Mouse (Mus musculus) layer of hippocampus, postnatal 14 days (tissue): ENCODE data around the gene Sac3d1. TPM values are rescaled to one million over a fixed set of nuclear protein-coding genes. Genes with fewer than 3 reads are reported as not detected.

Experiments
- DNase-seq, 2 experiments: peaks; one replicate each; pipeline ENCODE4 v3.0.0; 2021 to 2022; ENCODE audit warnings: low spot score in 2 of 2, mixed read lengths in 1 of 2
- total RNA-seq, 2 experiments: library from RNA; stranded (reverse); gene quantifications; 2 replicates each; pipeline ENCODE4 v1.2.3; 2021

The Sac3d1 gene
- total RNA-seq, 2 experiments from 2014 or later, result 16.8 to 18.2 TPM

- no peak for DNase-seq
Measured at GRCm38 (mm10) chr19:6123330-6123729, 4.9 kb upstream of the Sac3d1 start.

- DNase-seq, result no peak
Measured at GRCm38 (mm10) chr19:6121761-6122160, 3.3 kb upstream of the Sac3d1 start.

- DNase-seq, result no peak
Measured at GRCm38 (mm10) chr19:6118677-6119185, 281 bp upstream of the Sac3d1 start.

- no peak for DNase-seq
Measured at GRCm38 (mm10) chr19:6117346-6117985, 984 bp downstream of the Sac3d1 start.

- no peak for DNase-seq
Measured at GRCm38 (mm10) chr19:6116113-6116850, 2.2 kb downstream of the Sac3d1 start.

GRCm38 (mm10) chr19:6113116-6113515 is 5.3 kb downstream of the Sac3d1 start:
- no peak for DNase-seq

GRCm38 (mm10) chr19:6105586-6105985 is 12.9 kb downstream of the Sac3d1 start, which contains the start of gene Naaladl1:
Naaladl1 (plus strand) TSS chr19:6105782.
- no peak for DNase-seq

GRCm38 (mm10) chr19:6104476-6104875 is 14.0 kb downstream of the Sac3d1 start:
- DNase-seq, result no peak

- DNase-seq, result no peak
Measured at GRCm38 (mm10) chr19:6102169-6102853, 16.1 kb downstream of the Sac3d1 start.

GRCm38 (mm10) chr19:6101186-6101585 is 17.3 kb downstream of the Sac3d1 start:
- DNase-seq, result no peak

- DNase-seq, result no peak
Measured at GRCm38 (mm10) chr19:6097847-6098246, 20.6 kb downstream of the Sac3d1 start.

- DNase-seq, result no peak
Measured at GRCm38 (mm10) chr19:6094119-6094518, 24.3 kb downstream of the Sac3d1 start, which contains the start of gene AC131692.1. AC131692.1 (plus strand) TSS chr19:6094419.

GRCm38 (mm10) chr19:6088841-6089240 is 29.6 kb downstream of the Sac3d1 start:
- DNase-seq, result no peak

- DNase-seq, result no peak
Measured at GRCm38 (mm10) chr19:6085417-6085879, 33.0 kb downstream of the Sac3d1 start.

GRCm38 (mm10) chr19:6084478-6085248 is 33.8 kb downstream of the Sac3d1 start, which contains the start of the genes Zfpl1 and Cdca5:
Zfpl1 (minus strand) TSS chr19:6084956.
Cdca5 (plus strand) TSS chr19:6084983.
- DNase-seq, result peak; percentile 91 to 98

- no peak for DNase-seq
Measured at GRCm38 (mm10) chr19:6082156-6082555, 36.3 kb downstream of the Sac3d1 start, which contains the start of gene Gm28374. Gm28374 (minus strand) TSS chr19:6082256.

GRCm38 (mm10) chr19:6079983-6080480 is 38.4 kb downstream of the Sac3d1 start, which contains the start of gene Tmem262:
Tmem262 (plus strand) TSS chr19:6080033.
- no peak for DNase-seq

- peak; percentile 81 to 92 for DNase-seq
Measured at GRCm38 (mm10) chr19:6076564-6077393, 41.7 kb downstream of the Sac3d1 start, which contains the start of gene Vps51. Vps51 (minus strand) TSS chr19:6077231.

- no peak for DNase-seq
Measured at GRCm38 (mm10) chr19:6073889-6074288, 44.6 kb downstream of the Sac3d1 start.
